Mouse (Mus musculus): ENCODE measurements around the gene Hk1.

- TF ChIP-seq CTCF (IDR thresholded peaks at IDR 0.05; ENCODE audit: control insufficient read depth, insufficient read depth, insufficient read length): no peak
- no peak for TF ChIP-seq USF1 (IDR thresholded peaks at IDR 0.05; ENCODE audit: low read depth)
- no peak for TF ChIP-seq MAX (IDR thresholded peaks at IDR 0.05)
- no peak for TF ChIP-seq MYOD1 (IDR thresholded peaks at IDR 0.05; ENCODE audit: control insufficient read depth, insufficient read length, low read depth)
- no peak for TF ChIP-seq CEBPB (IDR thresholded peaks at IDR 0.05; ENCODE audit: low read depth)
- TF ChIP-seq MYOG (IDR thresholded peaks at IDR 0.05; ENCODE audit: control insufficient read depth, extremely low read depth, insufficient read length): no peak
- TF ChIP-seq FOSL1 (IDR thresholded peaks at IDR 0.05; ENCODE audit: insufficient read depth, low read length, poor library complexity, severe bottlenecking): no peak
Observed at GRCm38 (mm10) chr10:62308896-62309491, 70.7 kb downstream of the Hk1 start.

Data from C2C12 (cell line).